ENCODE assay signal across 8 mouse cellular contexts in genomic region chr7:16284904-16285303, GRCm38 (mm10). TPM values are rescaled to one million over a fixed set of nuclear protein-coding genes. Genes with fewer than 3 reads are reported as not detected.
A peak's percentile ranks its signal among the peaks of the same experiment; 100 is the strongest.
DNase-seq lines count a peak whose midpoint lies in the region; ATAC-seq lines count a peak whose summit lies in the region.

No protein-coding gene starts in this region.

- 54% methylated on average over 9 of the region's 9 CpGs for WGBS in kidney, embryonic 16.5 days
- 75% methylated on average over 9 of the region's 9 CpGs for WGBS in embryonic facial prominence, embryonic 10.5 days
- 78% methylated on average over 9 of the region's 9 CpGs for WGBS in hindbrain, embryonic 13.5 days
- WGBS in midbrain, embryonic 14.5 days: 74% methylated on average over 9 of the region's 9 CpGs

- H3K9me3 ChIP-seq in kidney, embryonic 16.5 days (ENCODE audit: low read length): no peaks in the 10 kb centered on the region
- H3K9me3 ChIP-seq in embryonic facial prominence, embryonic 10.5 days: no peaks in the 10 kb centered on the region
- H3K9me3 ChIP-seq in hindbrain, embryonic 13.5 days: no peaks in the 10 kb centered on the region
- no peaks in the 10 kb centered on the region for H3K9me3 ChIP-seq in midbrain, embryonic 14.5 days (ENCODE audit: control insufficient read depth, low read length)

- H3K4me3 ChIP-seq in kidney, embryonic 16.5 days (ENCODE audit: low read length): peak overlapping the region; percentile 76
- peak overlapping the region; percentile 82 for H3K4me3 ChIP-seq in embryonic facial prominence, embryonic 10.5 days
- no peak overlapping the region for H3K4me3 ChIP-seq in hindbrain, embryonic 13.5 days
- no peak overlapping the region for H3K4me3 ChIP-seq in midbrain, embryonic 14.5 days (replicated peaks; ENCODE audit: low read depth, low read length)

- no peak for ATAC-seq in kidney, embryonic 16.5 days (ENCODE audit: low FRiP score, low TSS enrichment)
- ATAC-seq in hindbrain, embryonic 13.5 days (ENCODE audit: low FRiP score): no peak
- ATAC-seq in midbrain, embryonic 14.5 days (ENCODE audit: low FRiP score, low TSS enrichment): no peak

- H3K9ac ChIP-seq in kidney, embryonic 16.5 days (replicated peaks; ENCODE audit: low read length): peak overlapping the region; percentile 55
- H3K9ac ChIP-seq in hindbrain, embryonic 13.5 days: no peak overlapping the region
- no peak overlapping the region for H3K9ac ChIP-seq in midbrain, embryonic 14.5 days (replicated peaks; ENCODE audit: low read length)

- H3K27me3 ChIP-seq in kidney, embryonic 16.5 days (ENCODE audit: insufficient read depth, low read length): no peaks in the 10 kb centered on the region
- no peaks in the 10 kb centered on the region for H3K27me3 ChIP-seq in embryonic facial prominence, embryonic 10.5 days (replicated peaks; ENCODE audit: low read depth, poor library complexity, severe bottlenecking)
- no peaks in the 10 kb centered on the region for H3K27me3 ChIP-seq in hindbrain, embryonic 13.5 days
- H3K27me3 ChIP-seq in midbrain, embryonic 14.5 days (ENCODE audit: control insufficient read depth, insufficient read depth, low read length): no peaks in the 10 kb centered on the region

- H3K4me1 ChIP-seq in kidney, embryonic 16.5 days (ENCODE audit: insufficient read depth, low read length): peaks cover 11% of the 10 kb centered on the region; the same call in 1 of the 2 replicates
- peaks cover 14% of the 10 kb centered on the region for H3K4me1 ChIP-seq in embryonic facial prominence, embryonic 10.5 days
- peaks cover 10% of the 10 kb centered on the region for H3K4me1 ChIP-seq in hindbrain, embryonic 13.5 days (replicated peaks)
- no peaks in the 10 kb centered on the region for H3K4me1 ChIP-seq in midbrain, embryonic 14.5 days (ENCODE audit: control insufficient read depth, insufficient read depth, low read length)

- peaks cover 40% of the 10 kb centered on the region for H3K36me3 ChIP-seq in kidney, embryonic 16.5 days (ENCODE audit: insufficient read depth, low read length)
- peaks cover 44% of the 10 kb centered on the region for H3K36me3 ChIP-seq in embryonic facial prominence, embryonic 10.5 days (replicated peaks)
- peaks cover 44% of the 10 kb centered on the region for H3K36me3 ChIP-seq in hindbrain, embryonic 13.5 days
- peaks cover 36% of the 10 kb centered on the region for H3K36me3 ChIP-seq in midbrain, embryonic 14.5 days (ENCODE audit: control insufficient read depth, insufficient read depth, low read length)

- peak overlapping the region; percentile 84 for H3K27ac ChIP-seq in kidney, embryonic 16.5 days (ENCODE audit: low read length)
- 0 out of 2 replicates have a peak overlapping the region, but pooled peaks have one; percentile 97 for H3K27ac ChIP-seq in embryonic facial prominence, embryonic 10.5 days (replicated peaks)
- H3K27ac ChIP-seq in hindbrain, embryonic 13.5 days: 0 out of 2 replicates have a peak overlapping the region, but pooled peaks have one; percentile 40
- H3K27ac ChIP-seq in midbrain, embryonic 14.5 days (replicated peaks; ENCODE audit: low read depth, low read length): no peak overlapping the region

- H3K4me2 ChIP-seq in kidney, embryonic 16.5 days (replicated peaks; ENCODE audit: low read depth, low read length): peak overlapping the region; percentile 82
- peak overlapping the region; percentile 53 for H3K4me2 ChIP-seq in hindbrain, embryonic 13.5 days
- peak overlapping the region; percentile 51; the same call in 1 of the 2 replicates for H3K4me2 ChIP-seq in midbrain, embryonic 14.5 days (ENCODE audit: low read length)

- DNase-seq in kidney, adult 18-20 months: no peak
- no peak for DNase-seq in embryonic facial prominence, embryonic 10.5 days (ENCODE audit: low spot score)
- no peak for DNase-seq in midbrain, embryonic 14.5 days
- no peak for DNase-seq in thymus, adult 18-20 months
- no peak for DNase-seq in urinary bladder, adult 18-20 months (ENCODE audit: low spot score in 2 of 2)
- DNase-seq in right cerebral cortex, postnatal 36 days (ENCODE audit: low spot score in 2 of 2): no peak

RNA-seq across cellular contexts. Expression of gene Ccdc9, which starts 1.7 kb away (rescaled TPM):
- polyA plus RNA-seq in kidney, embryonic 16.5 days (2015; fragmentation: Nextera tagmentation; extraction: Ambion mirVana): 30.9 and 31.2 TPM in 2 replicates
- 27.1 and 27.5 TPM in 2 replicates for polyA plus RNA-seq in embryonic facial prominence, embryonic 10.5 days (2016; fragmentation: Nextera tagmentation; extraction: Ambion mirVana)
- polyA plus RNA-seq in hindbrain, embryonic 13.5 days (2015; fragmentation: Nextera tagmentation; extraction: Ambion mirVana): 23.9 and 27.9 TPM in 2 replicates
- 17.6 and 24.1 TPM in 2 replicates for polyA plus RNA-seq in midbrain, embryonic 14.5 days (2014; fragmentation: Nextera tagmentation; extraction: Ambion mirVana)

RNA-seq across cellular contexts. Expression of gene Inafm1, which starts 11.5 kb away (rescaled TPM):
- 16.4 and 19.7 TPM in 2 replicates for polyA plus RNA-seq in kidney, embryonic 16.5 days (2015; fragmentation: Nextera tagmentation; extraction: Ambion mirVana)
- 5.9 and 9.1 TPM in 2 replicates for polyA plus RNA-seq in embryonic facial prominence, embryonic 10.5 days (2016; fragmentation: Nextera tagmentation; extraction: Ambion mirVana)
- polyA plus RNA-seq in hindbrain, embryonic 13.5 days (2015; fragmentation: Nextera tagmentation; extraction: Ambion mirVana): 33.4 and 33.8 TPM in 2 replicates
- 36.4 and 44.7 TPM in 2 replicates for polyA plus RNA-seq in midbrain, embryonic 14.5 days (2014; fragmentation: Nextera tagmentation; extraction: Ambion mirVana)

RNA-seq across cellular contexts. Expression of gene Bbc3, which starts 23.3 kb away (rescaled TPM):
- 12.6 and 14.2 TPM in 2 replicates for polyA plus RNA-seq in kidney, embryonic 16.5 days (2015; fragmentation: Nextera tagmentation; extraction: Ambion mirVana)
- 12.9 and 13.4 TPM in 2 replicates for polyA plus RNA-seq in embryonic facial prominence, embryonic 10.5 days (2016; fragmentation: Nextera tagmentation; extraction: Ambion mirVana)
- polyA plus RNA-seq in hindbrain, embryonic 13.5 days (2015; fragmentation: Nextera tagmentation; extraction: Ambion mirVana): 24.0 and 24.2 TPM in 2 replicates
- polyA plus RNA-seq in midbrain, embryonic 14.5 days (2014; fragmentation: Nextera tagmentation; extraction: Ambion mirVana): 16.8 and 24.8 TPM in 2 replicates

RNA-seq across cellular contexts. Expression of gene C5ar1, which starts 25.6 kb away (rescaled TPM):
- polyA plus RNA-seq in kidney, embryonic 16.5 days (2015; fragmentation: Nextera tagmentation; extraction: Ambion mirVana): 2.7 and 2.8 TPM in 2 replicates
- polyA plus RNA-seq in embryonic facial prominence, embryonic 10.5 days (2016; fragmentation: Nextera tagmentation; extraction: Ambion mirVana): 0.54 and 0.64 TPM in 2 replicates
- polyA plus RNA-seq in hindbrain, embryonic 13.5 days (2015; fragmentation: Nextera tagmentation; extraction: Ambion mirVana): 1.7 and 2.3 TPM in 2 replicates
- polyA plus RNA-seq in midbrain, embryonic 14.5 days (2014; fragmentation: Nextera tagmentation; extraction: Ambion mirVana): 0.11 and 1.6 TPM in 2 replicates

RNA-seq across cellular contexts. Expression of gene C5ar2, which starts 41.0 kb away (rescaled TPM):
- polyA plus RNA-seq in kidney, embryonic 16.5 days (2015; fragmentation: Nextera tagmentation; extraction: Ambion mirVana): 0.09 and 0.11 TPM in 2 replicates
- 0.05 and 0.09 TPM in 2 replicates for polyA plus RNA-seq in embryonic facial prominence, embryonic 10.5 days (2016; fragmentation: Nextera tagmentation; extraction: Ambion mirVana)
- polyA plus RNA-seq in hindbrain, embryonic 13.5 days (2015; fragmentation: Nextera tagmentation; extraction: Ambion mirVana): 0.08 and 0.14 TPM in 2 replicates
- polyA plus RNA-seq in midbrain, embryonic 14.5 days (2014; fragmentation: Nextera tagmentation; extraction: Ambion mirVana): not detected in 2 replicates

Comparison
In these comparisons a context has a peak if more than half of its experiments do, and no peak if none do; other contexts are left out.
1. H3K4me3 ChIP-seq: peak in kidney, embryonic 16.5 days (single experiment) and embryonic facial prominence, embryonic 10.5 days (single experiment); none in hindbrain, embryonic 13.5 days (single experiment) and midbrain, embryonic 14.5 days (single experiment).
2. Peak in every context shown above with its lines, with median percentiles within 50 percentile points of each other: H3K4me2 ChIP-seq.